Mouse (Mus musculus): ENCODE results near the gene Serpina3m.

DNA sequence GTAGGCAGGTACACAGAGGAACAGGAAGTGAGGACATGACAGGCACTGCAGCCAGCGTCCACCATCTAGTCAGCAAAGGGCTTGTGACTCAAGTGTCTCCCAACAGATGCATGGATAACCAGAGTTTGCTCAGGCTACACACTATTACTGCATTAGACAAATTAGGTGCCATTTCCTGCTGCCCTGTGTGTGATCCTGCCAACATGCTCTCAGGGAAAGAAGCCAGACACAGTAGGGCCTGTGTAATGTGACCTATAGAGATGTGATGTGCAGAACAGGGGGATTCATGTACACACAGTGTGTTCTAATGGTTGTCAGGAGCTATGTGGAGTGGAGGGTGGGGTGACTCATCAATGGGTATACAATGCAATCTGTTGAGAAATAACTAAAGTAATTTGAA lies 15.8 kb upstream of the Serpina3m start:
- TF ChIP-seq CTCF (conservative IDR thresholded peaks at IDR 0.05 in 1 of 2, IDR thresholded peaks at IDR 0.05 in 1 of 2; ENCODE audit: low read depth in 2 of 2, low read length in 2 of 2) = no peak
- TF ChIP-seq TCF12 (IDR thresholded peaks at IDR 0.05; ENCODE audit: low read depth, low read length) = no peak
- no peak for TF ChIP-seq E2F4 (IDR thresholded peaks at IDR 0.05; ENCODE audit: insufficient replicate concordance, low read depth, low read length)
- no peak for TF ChIP-seq POLR2A (IDR thresholded peaks at IDR 0.05; ENCODE audit: low read depth, low read length)
- no peak for TF ChIP-seq ETS1 (conservative IDR thresholded peaks at IDR 0.05; ENCODE audit: low read depth, low read length)
- no peak for TF ChIP-seq HCFC1 (IDR thresholded peaks at IDR 0.05; ENCODE audit: low read depth, low read length)
- TF ChIP-seq JUN (IDR thresholded peaks at IDR 0.05; ENCODE audit: insufficient read depth, low read depth, low read length) = no peak
- no peak for TF ChIP-seq ZC3H11A (IDR thresholded peaks at IDR 0.05; ENCODE audit: low read depth, low read length)
- no peak for TF ChIP-seq CHD2 (IDR thresholded peaks at IDR 0.05; ENCODE audit: low read length)
- no peak for TF ChIP-seq USF1 (IDR thresholded peaks at IDR 0.05; ENCODE audit: low read depth, low read length)
- TF ChIP-seq RCOR1 (conservative IDR thresholded peaks at IDR 0.05; ENCODE audit: low read depth, low read length) = no peak

All from CH12.LX (cell line).